Mouse (Mus musculus) monocyte, adult 5-6 weeks (primary cell): ENCODE measurements around the gene Timm50. TPM values are rescaled to one million over a fixed set of nuclear protein-coding genes. Genes with fewer than 3 reads are reported as not detected.
A peak's percentile ranks its signal among the peaks of the same experiment; 100 is the strongest.

ENCODE experiments used
- ATAC-seq: fragments of 153-309, 156-312 bp; replicated peaks from 2 replicates; pipeline ENCODE4 v1.8.0; 2017; ENCODE audit warnings: mild to moderate bottlenecking; ENCODE audit not compliant: low TSS enrichment, insufficient number of reproducible peaks, severe bottlenecking, poor library complexity, low FRiP score
- total RNA-seq: library from RNA; stranded (forward); fragments of 200-1000, 200-491, 200-594 nt; gene quantifications from 3 replicates; pipeline ENCODE4 v1.2.3, GENCODE M21; 2017

Gene Timm50
- total RNA-seq, result 12.4 to 37.0 TPM (median 19.8 TPM) in 3 replicates

DNA sequence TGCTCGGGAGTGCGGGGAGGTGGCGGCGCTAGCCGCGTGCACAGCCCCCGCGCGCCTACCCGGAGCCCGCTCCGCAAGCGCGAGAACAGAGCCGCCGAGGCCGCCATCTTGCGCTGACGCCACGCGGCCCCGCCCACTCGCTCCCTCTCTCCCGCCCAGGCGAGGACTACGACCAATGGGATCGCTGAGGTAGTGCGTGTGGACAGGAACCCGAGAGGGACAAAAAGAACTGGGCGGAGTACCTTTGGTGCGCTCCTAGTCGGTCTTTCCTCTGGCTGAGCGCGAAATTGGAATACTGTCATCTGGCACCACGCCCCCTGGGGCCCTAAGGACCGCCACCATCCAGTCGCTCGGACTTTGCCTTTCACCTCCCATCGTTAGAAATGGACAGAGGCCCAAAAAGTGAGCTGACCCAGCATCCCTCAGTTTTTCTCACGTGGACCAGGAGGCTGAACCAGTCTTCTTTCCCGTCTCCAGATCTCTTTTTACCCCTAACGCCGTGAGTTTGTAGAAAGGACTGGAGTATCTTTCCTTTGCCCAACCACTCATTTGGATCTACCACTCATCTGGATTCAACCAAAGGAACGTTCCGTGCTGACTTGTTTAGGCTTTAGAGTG lies at the start of gene Timm50:
Timm50 (minus strand) TSS at position 147 of the 618 bp plus-strand sequence.
- peak; percentile 96 for ATAC-seq

DNA sequence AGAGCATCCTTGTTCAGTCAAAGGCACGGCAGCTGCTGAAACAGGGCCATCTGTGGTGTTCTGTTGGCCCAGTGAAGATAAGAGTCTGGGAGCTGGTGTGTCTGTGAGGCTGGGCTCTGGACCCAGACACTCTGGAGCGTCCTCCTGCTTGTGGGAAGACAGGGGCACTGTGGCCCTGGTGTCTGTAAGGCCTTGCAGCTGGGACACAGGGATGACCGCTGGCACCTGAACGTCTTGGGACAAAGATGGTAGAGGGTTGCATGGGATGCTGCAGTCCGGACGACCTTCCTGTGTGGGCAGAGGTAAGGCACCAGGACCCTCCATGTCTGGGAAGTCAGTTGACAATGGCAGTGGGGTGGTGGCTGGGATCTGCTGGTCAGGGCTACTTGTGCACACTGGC lies 48.4 kb upstream of the Timm50 start:
- no peak for ATAC-seq

DNA sequence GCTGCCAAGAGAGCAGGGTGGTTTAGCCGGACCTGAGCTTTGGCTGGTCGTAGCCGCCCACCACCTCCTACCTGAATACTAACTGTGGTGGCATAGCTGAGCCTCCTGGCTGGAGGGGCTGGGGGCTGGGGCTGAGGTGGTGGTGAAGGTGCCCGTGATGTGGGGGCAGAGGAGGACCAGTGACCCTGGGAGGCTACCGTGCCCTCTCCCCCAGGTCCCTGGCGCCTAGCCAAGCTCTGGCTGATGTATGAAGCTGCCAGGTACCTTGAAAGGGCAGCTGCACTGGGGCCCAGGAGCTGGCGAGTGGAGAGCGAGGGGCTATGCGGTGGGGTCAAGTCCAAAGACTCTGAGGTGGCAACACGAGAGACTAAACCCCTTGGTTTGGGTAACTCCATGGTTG lies 48.0 kb upstream of the Timm50 start:
- no peak for ATAC-seq

DNA sequence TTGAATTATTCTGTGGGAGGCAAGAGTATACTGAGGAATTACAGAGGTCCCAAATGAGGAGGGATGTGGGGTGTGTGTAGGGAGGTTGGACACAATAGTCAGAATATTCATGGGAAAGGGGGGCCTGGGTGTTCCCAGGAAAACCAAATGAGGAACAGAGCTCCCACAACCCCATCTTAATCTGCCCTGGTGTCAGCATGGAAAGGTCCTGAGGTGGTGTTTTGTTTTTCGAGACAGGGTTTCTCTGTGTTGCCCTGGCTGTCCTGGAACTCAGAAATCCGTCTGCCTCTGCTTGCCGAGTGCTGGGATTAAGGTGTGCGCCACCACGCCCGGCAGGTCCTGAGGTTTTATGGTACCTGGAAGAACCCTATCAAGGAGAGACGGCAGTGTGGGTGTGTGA lies 46.6 kb upstream of the Timm50 start:
- ATAC-seq, result no peak

DNA sequence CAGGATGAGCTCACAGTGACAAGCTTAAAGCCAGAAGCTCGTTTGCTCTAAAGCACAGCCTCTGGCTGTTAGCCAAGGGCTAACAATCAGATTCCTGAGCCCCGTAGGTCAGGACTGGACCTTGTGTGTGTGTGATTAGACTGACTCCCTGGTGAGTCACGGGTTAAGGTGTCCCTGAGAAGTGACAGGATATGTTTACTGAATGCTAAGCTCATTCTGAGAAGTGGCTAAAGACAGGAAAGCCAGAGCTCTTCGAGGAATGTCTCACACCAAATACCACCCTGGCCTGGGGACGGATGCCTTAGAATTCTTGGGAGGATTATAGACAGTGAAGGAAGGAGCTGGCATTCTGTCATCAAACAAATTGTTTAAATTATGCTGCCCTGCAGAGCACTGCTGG lies 46.1 kb upstream of the Timm50 start:
- ATAC-seq, result no peak

DNA sequence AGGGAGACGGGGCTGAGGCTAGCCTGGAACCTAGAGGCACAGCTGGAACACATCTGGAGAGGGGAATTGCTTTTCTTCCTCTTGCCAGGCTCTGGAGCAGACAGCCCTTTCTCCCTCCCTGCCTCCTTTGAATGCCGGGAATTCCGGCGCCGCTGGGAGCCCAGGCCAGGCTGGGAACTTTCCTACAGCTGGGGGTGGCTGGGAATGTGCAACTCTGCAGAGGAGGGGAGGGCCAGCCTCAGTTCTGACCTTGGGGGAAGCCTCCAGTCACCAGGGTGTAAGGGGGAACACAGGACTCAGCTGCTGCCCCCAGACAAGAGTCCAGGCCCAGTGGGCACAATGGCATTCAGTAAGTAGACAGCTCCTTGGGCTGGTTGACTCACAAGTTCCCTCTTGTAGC lies 45.1 kb upstream of the Timm50 start:
- no peak for ATAC-seq

DNA sequence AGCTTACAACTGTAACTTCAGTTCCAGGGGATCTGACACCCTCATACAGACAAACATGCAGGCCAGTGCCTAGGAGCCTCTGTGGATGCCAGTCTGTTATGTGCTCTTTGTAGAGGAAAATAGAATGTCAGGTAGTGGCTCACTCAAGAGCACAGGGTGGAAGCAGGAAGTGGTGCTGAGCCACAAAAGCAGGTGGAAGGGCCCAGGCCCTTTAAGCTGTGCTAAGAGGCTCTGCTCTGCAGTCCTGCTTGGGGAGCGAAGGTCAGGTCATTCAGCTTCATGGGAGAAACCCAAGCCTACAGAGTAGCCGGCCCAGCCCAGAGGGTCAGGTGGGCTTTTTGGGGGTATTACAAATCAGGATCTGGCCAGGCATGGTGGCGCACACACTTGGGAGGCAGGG lies 43.3 kb upstream of the Timm50 start:
- no peak for ATAC-seq

DNA sequence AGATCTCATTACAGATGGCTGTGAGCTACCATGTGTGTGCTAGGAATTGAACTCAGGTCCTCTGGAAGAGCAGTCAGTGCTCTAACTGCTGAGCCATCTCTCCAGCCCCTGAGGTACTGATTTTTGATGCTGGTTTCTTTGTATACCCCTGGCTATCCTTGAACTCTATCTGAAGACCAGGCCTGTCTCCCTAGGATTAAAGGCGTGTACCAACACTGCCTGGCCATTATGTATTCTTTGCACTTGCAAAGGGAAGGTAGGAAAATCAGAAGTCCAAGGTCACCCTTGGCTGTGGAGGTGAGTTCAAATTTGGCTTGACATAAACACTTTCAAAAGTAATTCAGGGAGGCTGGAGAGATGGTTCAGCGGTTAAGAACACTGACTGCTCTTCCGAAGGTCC lies 42.7 kb upstream of the Timm50 start:
- no peak for ATAC-seq

DNA sequence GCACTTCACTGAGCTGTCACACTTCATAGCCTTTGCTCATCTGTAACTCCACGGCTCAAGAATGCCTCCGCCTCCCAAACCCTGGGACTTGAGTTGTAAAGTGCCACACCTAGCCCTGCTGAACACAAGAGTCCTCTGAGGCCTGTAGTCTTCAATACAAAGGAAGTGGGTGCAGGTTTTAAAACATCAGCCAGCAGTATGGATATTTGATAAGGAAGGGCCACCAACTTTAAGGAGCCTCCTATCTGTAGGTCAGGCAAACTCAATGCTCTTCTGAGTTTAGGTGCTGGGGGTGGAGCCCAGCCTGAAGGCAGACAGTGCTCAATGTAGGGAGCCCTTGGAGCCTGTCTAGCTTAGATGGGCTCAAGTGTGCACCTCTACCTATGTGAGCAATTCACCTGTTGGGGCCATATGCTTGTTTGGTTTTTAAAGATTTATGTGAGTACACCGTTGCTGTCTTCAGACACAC lies 42.3 kb upstream of the Timm50 start:
- no peak for ATAC-seq

DNA sequence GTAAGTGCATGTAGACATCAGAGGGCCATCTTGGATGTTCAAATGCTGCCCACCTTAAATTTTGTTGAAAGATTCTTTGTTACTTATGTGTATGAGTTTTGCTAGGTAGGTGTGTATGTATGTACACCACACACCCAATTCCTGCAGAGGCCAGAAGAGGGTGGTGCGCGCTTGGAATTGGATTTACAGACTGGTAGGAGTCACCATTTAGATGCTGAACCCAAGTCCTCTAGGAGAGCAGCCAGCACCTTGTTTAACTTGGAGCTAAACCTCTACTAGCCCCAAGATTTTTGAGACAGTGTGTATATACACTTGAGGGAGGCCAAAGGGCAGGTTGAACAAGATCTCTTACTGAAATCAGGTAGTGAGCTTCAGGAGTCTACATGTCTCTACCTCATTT lies 41.4 kb upstream of the Timm50 start:
- ATAC-seq, result no peak

DNA sequence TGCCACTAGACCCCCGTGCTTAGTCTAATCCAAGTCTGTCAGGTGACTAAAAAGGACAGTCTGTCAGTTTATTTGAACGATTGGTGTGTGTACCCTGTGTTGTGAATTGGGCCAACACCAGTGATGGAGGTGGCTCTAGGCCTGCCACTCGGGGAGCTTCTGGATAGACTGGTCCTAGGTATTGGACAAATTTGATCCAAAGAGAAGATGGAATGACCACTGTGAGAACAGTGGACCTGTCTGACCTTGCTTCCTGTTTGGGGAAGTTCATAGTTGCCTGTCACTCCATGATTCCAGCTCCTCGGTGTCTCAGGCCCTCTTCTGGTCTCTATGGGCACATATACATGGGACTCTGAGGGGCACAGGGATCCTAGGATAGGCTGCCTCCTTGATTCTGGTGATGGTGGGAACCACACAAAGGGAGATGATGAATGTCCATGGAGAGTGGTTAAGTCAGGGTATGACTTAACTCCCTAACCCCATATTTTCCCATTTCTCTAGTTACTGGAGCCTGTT lies 39.9 kb upstream of the Timm50 start:
- ATAC-seq, result no peak

DNA sequence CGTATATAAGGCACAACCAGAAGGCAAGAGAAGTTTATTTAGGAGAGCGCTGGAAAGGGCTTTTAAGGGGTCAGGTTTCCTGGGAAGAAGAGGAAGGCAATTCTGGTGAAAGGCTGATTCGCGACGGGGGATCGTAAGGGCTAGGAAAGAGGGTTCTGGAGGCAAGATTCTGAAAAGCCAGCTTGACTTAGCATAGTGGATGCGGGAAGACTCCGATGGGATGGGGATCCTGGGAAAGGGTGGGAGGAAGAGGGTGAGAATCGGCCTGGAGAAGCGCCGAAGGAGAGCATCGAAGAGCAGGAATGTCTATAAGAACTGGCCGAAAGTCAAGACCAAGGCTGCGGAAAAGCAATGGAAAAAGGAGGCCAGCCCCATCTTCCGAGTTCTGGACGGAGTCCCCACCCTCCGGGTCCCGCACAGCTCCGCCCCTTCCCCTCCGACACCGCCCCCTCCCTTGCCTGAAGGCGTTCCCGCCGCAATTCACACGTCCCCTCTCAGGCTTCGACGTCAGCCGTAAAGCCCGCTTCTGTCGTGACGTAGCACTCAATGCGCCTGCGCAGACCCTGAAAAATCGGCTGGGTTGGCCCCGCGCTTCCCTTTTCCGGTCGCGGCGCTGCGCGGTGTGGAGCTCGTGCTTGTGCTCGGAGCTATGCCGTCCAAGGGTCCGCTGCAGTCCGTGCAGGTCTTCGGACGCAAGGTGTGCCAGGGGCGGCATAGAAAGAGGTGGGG lies 38.4 kb upstream of the Timm50 start, which contains the start of gene Rps16:
Rps16 (plus strand) TSS at position 498 of the 729 bp plus-strand sequence.
- peak; percentile 93 for ATAC-seq

DNA sequence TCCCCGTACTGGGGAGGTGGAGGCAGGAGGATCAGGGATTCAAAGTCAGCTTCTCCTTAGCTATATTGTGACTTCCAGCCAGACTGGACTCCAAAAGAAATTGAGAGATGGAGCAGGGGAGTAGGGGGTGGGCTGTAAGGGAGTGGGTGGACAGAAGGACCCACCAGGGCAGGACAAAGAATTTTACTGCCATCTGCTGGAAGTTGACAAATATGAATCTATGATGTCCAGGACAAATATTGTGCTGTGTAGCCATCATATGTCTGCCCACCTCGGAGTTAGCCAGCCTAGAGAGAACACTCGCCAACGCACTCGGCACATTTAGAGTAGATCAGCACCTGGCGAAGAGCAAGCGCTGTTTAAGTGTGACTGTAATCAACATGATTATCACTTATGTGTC lies 36.7 kb upstream of the Timm50 start:
- no peak for ATAC-seq

DNA sequence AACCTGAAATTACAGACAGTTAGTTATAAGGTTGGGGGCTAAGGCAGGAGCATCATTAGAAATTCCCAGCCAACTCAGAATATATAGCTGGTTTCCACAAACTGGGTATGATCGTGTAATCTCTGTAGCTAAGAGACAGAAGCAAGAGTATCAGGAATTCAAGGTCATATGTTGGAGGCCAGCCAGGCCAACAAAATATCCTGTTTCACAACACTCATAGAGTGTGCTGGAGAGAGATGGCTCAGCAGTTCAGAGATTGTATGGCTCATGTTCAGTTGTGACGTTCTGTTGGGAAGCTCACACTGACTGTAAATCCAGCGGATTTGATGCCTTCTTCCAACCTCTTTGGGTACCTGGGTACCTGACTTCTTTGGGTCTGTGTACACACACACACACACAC lies 35.9 kb upstream of the Timm50 start:
- ATAC-seq, result no peak

DNA sequence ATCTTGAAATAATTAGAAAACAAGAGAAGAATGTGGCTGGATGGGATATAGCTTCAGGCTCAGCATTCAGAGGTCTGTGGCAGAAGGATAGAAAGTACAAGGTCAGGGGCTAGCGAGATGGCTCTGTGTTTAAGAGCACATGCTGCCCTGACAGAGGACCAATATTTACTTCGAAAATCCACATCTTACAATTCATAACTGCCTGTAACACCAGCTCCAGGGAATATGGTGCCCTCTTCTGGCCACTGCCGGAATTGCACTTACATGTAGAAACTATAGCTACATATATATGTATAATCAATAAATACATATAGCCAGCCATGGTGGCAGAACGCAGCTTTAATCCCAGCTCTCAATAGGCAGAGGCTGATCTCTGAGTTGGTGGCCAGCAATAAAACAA lies 32.8 kb upstream of the Timm50 start:
- ATAC-seq, result peak; percentile 70

DNA sequence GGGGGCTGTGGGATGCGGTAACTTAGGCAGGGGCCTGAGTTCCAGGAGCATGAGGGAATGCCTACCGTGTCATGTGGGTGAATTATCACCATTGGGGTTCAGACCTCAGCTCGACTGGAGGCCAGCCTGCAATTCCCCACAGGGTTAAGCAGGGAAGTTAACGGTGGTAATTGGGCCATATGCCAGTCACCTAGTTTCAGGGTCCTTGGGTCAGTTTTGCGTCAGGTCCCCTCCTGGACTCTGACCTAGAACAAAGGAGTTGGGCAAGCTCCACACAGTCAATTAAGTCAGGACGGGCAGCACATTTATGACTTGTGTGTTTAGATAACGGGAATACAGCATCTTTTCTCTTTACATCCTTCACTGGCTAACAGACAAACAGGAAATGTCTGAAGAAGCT lies 29.5 kb upstream of the Timm50 start:
- ATAC-seq, result no peak

DNA sequence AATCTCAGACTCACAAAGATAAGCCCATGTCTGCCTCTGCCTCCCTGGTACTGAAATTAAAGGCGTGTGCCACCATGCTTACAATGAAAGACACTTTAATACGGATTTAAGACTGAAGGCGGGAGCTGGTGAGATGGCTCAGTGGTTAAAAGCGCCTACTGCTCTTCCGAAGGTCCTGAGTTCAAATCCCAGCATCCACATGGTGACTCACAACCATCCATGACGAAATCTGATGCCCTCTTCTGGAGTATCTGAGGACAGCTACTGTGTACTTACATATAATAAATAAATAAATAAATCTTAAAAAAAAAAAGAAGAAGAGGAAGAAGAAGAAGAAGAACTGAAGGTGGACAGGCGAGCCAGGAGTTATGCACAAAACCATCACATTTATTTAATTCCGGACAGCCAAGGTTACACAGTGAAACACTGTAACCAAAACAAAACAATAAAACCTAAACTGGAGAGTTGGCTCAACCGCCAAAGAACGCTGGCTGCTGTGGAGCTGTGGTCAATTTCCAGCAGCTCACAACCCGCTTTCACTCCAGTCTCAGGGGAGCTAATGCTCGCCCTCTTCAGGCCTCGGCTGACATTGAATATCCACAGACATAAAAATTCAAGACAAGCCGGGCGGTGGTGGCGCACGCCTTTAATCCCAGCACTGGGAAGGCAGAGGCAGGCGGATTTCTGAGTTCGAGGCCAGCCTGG lies 27.5 kb upstream of the Timm50 start:
- ATAC-seq, result peak; percentile 44

DNA sequence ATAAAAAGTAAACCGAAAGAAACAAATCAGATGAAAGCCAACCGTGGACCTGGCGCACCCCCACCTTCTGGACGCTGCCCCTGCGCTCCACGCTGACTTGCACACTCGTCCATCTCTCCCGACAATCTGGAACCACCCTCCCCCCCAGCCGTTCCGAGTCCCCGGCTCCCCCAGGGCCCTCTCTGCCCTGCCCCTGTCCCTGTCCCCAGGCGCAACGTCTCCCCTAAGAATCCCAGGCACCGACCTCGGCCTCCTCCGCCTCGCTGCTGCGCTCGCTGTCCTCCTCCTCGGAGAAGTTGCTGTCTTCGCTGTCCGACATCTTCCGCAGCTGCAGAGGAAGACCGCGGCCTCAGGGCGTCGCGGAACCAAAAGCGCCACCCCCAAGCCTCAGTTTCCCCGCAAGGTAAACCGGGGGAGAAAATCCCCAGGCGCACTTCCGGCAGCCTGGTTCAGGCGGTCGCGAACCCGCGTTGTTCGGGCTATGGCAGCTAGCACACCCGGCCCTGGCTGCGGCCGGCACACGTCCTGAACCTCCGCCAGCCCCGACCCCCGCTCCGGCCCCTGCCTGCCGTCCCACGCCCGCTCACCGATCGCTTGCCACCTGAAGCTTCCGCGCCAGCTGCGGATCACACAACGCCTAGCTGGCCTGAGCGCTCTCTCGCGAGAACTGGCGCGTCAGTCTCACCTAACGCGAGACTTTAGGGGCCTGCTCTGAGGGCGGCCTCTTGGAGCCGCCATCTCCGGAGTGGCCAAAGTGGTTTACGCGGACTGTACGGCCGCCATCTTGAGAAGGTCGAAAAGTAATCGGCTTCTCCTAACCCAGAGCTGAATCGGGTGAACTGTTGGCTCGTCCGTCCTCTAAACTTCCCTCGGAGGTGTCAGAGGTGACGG lies 26.5 kb upstream of the Timm50 start, which contains the start of gene Supt5:
Supt5 (minus strand) TSS at position 639 of the 891 bp plus-strand sequence.
- peak; percentile 95 for ATAC-seq

DNA sequence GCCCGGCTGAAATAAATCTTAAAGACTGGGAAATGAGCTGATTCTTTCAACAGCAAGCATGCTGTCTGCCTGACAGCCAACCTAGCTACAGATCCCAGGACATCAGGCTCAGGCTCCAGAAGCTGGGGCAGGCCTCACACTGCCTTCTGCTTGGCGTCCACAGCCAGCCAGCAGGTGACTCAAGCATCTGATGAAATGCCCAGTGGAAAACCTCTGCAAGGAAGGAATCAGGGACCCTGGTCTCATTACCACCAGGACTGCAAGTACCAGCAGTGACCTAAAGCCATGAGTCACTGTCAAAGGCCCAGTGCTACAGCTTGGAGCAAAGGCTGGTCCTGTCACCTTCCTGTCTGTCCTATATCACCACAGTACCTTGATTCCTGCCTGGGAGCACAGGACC lies 23.6 kb upstream of the Timm50 start:
- no peak for ATAC-seq
